Mouse (Mus musculus): ENCODE measurements around the gene Neurl3. TPM values are rescaled to one million over a fixed set of nuclear protein-coding genes. Genes with fewer than 3 reads are reported as not detected.

Neurl3 gene
- polyA plus RNA-seq (2015; fragmentation: Nextera tagmentation; extraction: Ambion mirVana), result 13.3 and 14.1 TPM in 2 replicates

GRCm38 (mm10) chr1:36274455-36274854 is at the start of gene Neurl3:
Neurl3 (minus strand) TSS chr1:36274679.
- whole genome bisulfite sequencing, result 81% methylated on average over 5 of the region's 5 CpGs
- peak within 1 kb of the TSS; percentile 47 for H3K4me2 ChIP-seq (ENCODE audit: low read length)
- H3K4me1 ChIP-seq (replicated peaks; ENCODE audit: insufficient read depth, low read length), result peaks cover 32% of the 10 kb centered on the region
- DNase-seq (ENCODE audit: low spot score), result no peak
- no peak for TF ChIP-seq CTCF (IDR thresholded peaks at IDR 0.05; ENCODE audit: low read depth)
- no peaks in the 10 kb centered on the region for H3K36me3 ChIP-seq (ENCODE audit: insufficient read depth, low read length)
- ATAC-seq (replicated peaks; ENCODE audit: low FRiP score, low read depth), result no peak
- no peaks in the 10 kb centered on the region for H3K9me3 ChIP-seq (replicated peaks; ENCODE audit: low read length)
- 0 out of 2 replicates have a peak within 1 kb of the TSS, but pooled peaks have one; percentile 6 for H3K4me3 ChIP-seq (replicated peaks; ENCODE audit: low read depth, low read length)
- H3K27me3 ChIP-seq (ENCODE audit: insufficient read depth, low read length), result no peaks in the 10 kb centered on the region
- H3K9ac ChIP-seq (ENCODE audit: low read depth, low read length), result no peak within 1 kb of the TSS
- peak within 1 kb of the TSS; percentile 86 for H3K27ac ChIP-seq

GRCm38 (mm10) chr1:36323746-36324448 is 49.4 kb upstream of the Neurl3 start:
- Histone ChIP-seq H3K4me1 (replicated peaks; ENCODE audit: insufficient read depth, low read length) (0 out of 2 replicates have a peak, but pooled peaks cover 4% of the 10 kb centered on the region), H3K27me3 (ENCODE audit: insufficient read depth, low read length) (no peaks in the 10 kb centered on the region), H3K4me3 (replicated peaks; ENCODE audit: low read depth, low read length) (no peak overlapping the region), H3K4me2 (ENCODE audit: low read length) (no peak overlapping the region), H3K27ac (no peak overlapping the region), H3K9ac (ENCODE audit: low read depth, low read length) (no peak overlapping the region), H3K36me3 (ENCODE audit: insufficient read depth, low read length) (0 out of 2 replicates have a peak, but pooled peaks cover 15% of the 10 kb centered on the region), H3K9me3 (replicated peaks; ENCODE audit: low read length) (no peaks in the 10 kb centered on the region)
- ATAC-seq (replicated peaks; ENCODE audit: low FRiP score, low read depth) (peak; percentile 59; the same call in 1 of the 2 replicates), DNase-seq (ENCODE audit: low spot score) (peak; percentile 89)
- peak; percentile 83 for TF ChIP-seq CTCF (IDR thresholded peaks at IDR 0.05; ENCODE audit: low read depth)
- WGBS, result 38% methylated on average over 8 of the region's 8 CpGs

DNA sequence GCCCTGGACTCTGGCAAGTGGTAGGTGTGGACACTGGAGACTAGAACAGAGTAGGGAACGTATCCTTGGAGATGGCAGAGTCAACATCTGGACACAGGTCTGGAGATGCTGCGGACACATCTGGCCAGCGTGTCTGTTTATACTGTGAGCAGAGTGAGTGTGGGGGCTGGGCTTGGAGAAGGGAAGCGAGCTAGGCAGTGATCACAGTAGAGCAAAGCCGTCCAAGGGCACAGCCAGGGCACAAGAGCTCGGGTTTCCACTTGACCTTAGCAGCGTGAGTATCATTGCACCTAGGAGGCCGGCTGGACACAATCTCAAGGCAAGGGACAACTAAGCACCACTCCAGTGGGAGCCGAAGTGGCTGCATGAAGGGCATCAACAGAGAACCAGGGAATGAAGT is 48.6 kb upstream of the Neurl3 start:
- no peaks in the 10 kb centered on the region for H3K9me3 ChIP-seq (replicated peaks; ENCODE audit: low read length)
- no peak overlapping the region for H3K4me3 ChIP-seq (replicated peaks; ENCODE audit: low read depth, low read length)
- ATAC-seq (replicated peaks; ENCODE audit: low FRiP score, low read depth) (0 out of 2 replicates have a peak, but pooled peaks have one; percentile 27), DNase-seq (ENCODE audit: low spot score) (peak; percentile 14)
- H3K4me2 ChIP-seq (ENCODE audit: low read length), result no peak overlapping the region
- H3K4me1 ChIP-seq (replicated peaks; ENCODE audit: insufficient read depth, low read length), result 0 out of 2 replicates have a peak, but pooled peaks cover 4% of the 10 kb centered on the region
- WGBS, result 27% methylated on average over 9 of the region's 9 CpGs
- H3K27me3 ChIP-seq (ENCODE audit: insufficient read depth, low read length), result no peaks in the 10 kb centered on the region
- no peak for TF ChIP-seq CTCF (IDR thresholded peaks at IDR 0.05; ENCODE audit: low read depth)
- no peak overlapping the region for H3K27ac ChIP-seq
- no peak overlapping the region for H3K9ac ChIP-seq (ENCODE audit: low read depth, low read length)
- H3K36me3 ChIP-seq (ENCODE audit: insufficient read depth, low read length), result 0 out of 2 replicates have a peak, but pooled peaks cover 15% of the 10 kb centered on the region

GRCm38 (mm10) chr1:36321829-36322573 is 47.5 kb upstream of the Neurl3 start:
- DNase-seq (ENCODE audit: low spot score) (peak; percentile 20), ATAC-seq (replicated peaks; ENCODE audit: low FRiP score, low read depth) (0 out of 2 replicates have a peak, but pooled peaks have one; percentile 9)
- Histone ChIP-seq H3K36me3 (ENCODE audit: insufficient read depth, low read length) (0 out of 2 replicates have a peak, but pooled peaks cover 13% of the 10 kb centered on the region), H3K27ac (no peak overlapping the region), H3K9me3 (replicated peaks; ENCODE audit: low read length) (no peaks in the 10 kb centered on the region), H3K9ac (ENCODE audit: low read depth, low read length) (no peak overlapping the region), H3K4me1 (replicated peaks; ENCODE audit: insufficient read depth, low read length) (0 out of 2 replicates have a peak, but pooled peaks cover 4% of the 10 kb centered on the region), H3K4me2 (ENCODE audit: low read length) (no peak overlapping the region), H3K27me3 (ENCODE audit: insufficient read depth, low read length) (no peaks in the 10 kb centered on the region), H3K4me3 (replicated peaks; ENCODE audit: low read depth, low read length) (no peak overlapping the region)
- 59% methylated on average over 11 of the region's 11 CpGs for WGBS
- TF ChIP-seq CTCF (IDR thresholded peaks at IDR 0.05; ENCODE audit: low read depth), result peak; percentile 55

GRCm38 (mm10) chr1:36321164-36321563 is 46.7 kb upstream of the Neurl3 start:
- no peak overlapping the region for H3K4me2 ChIP-seq (ENCODE audit: low read length)
- 62% methylated on average over 2 of the region's 2 CpGs for WGBS
- TF ChIP-seq CTCF (IDR thresholded peaks at IDR 0.05; ENCODE audit: low read depth), result no peak
- H3K27ac ChIP-seq, result no peak overlapping the region
- 0 out of 2 replicates have a peak, but pooled peaks cover 13% of the 10 kb centered on the region for H3K36me3 ChIP-seq (ENCODE audit: insufficient read depth, low read length)
- H3K4me1 ChIP-seq (replicated peaks; ENCODE audit: insufficient read depth, low read length), result 0 out of 2 replicates have a peak, but pooled peaks cover 4% of the 10 kb centered on the region
- no peaks in the 10 kb centered on the region for H3K9me3 ChIP-seq (replicated peaks; ENCODE audit: low read length)
- no peak overlapping the region for H3K9ac ChIP-seq (ENCODE audit: low read depth, low read length)
- ATAC-seq (replicated peaks; ENCODE audit: low FRiP score, low read depth) (no peak), DNase-seq (ENCODE audit: low spot score) (no peak)
- H3K27me3 ChIP-seq (ENCODE audit: insufficient read depth, low read length), result no peaks in the 10 kb centered on the region
- H3K4me3 ChIP-seq (replicated peaks; ENCODE audit: low read depth, low read length), result no peak overlapping the region

DNA sequence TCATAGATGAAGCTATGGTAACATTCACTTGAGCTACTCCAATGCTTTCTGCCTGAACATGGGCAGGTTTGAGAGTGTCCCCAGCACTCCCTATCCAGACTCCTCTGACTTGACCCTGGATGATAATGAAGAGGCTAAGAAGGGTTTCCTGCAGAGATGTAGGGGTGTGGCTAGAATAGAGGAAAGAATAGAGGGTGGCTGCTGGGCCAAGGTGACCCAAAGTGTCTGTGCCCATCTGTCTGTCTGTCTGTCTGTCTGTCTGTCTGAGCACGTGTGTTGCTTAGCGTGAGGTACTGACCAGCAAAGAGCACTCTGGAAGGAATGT is 41.3 kb upstream of the Neurl3 start:
- 86% methylated on average over 2 of the region's 2 CpGs for WGBS
- Histone ChIP-seq H3K27me3 (ENCODE audit: insufficient read depth, low read length) (no peaks in the 10 kb centered on the region), H3K4me3 (replicated peaks; ENCODE audit: low read depth, low read length) (no peak overlapping the region), H3K4me1 (replicated peaks; ENCODE audit: insufficient read depth, low read length) (no peaks in the 10 kb centered on the region), H3K36me3 (ENCODE audit: insufficient read depth, low read length) (0 out of 2 replicates have a peak, but pooled peaks cover 8% of the 10 kb centered on the region), H3K27ac (no peak overlapping the region), H3K9ac (ENCODE audit: low read depth, low read length) (no peak overlapping the region), H3K9me3 (replicated peaks; ENCODE audit: low read length) (no peaks in the 10 kb centered on the region), H3K4me2 (ENCODE audit: low read length) (no peak overlapping the region)
- DNase-seq (ENCODE audit: low spot score), result no peak
- TF ChIP-seq CTCF (IDR thresholded peaks at IDR 0.05; ENCODE audit: low read depth), result no peak
- no peak for ATAC-seq (replicated peaks; ENCODE audit: low FRiP score, low read depth)
